Mouse (Mus musculus): Measurements from ENCODE around the gene Ldlrad1. TPM values are rescaled to one million over a fixed set of nuclear protein-coding genes. Genes with fewer than 3 reads are reported as not detected.
A peak's percentile ranks its signal among the peaks of the same experiment; 100 is the strongest.

Ldlrad1 gene
- total and polyA plus RNA-seq, 3 experiments, result 0.15 TPM; not detected in 2

DNA sequence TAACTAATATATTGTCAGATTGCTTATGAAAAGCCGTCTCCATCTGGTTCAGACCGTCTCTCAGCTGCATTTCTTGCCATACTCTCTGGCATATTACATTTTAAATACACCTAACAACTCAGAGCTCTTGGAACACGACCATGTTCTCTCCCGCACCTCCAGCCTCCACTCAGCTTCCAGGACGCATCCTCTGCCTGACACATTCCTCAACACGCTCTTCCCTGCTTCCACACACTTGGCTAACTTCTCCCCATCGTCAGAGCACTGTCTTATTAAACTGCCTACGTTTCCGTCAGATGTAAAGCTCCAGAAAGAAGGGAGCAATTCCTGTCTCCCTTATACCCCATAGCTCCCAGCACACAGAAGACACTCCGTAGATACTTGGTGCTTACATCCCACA lies 45.6 kb upstream of the Ldlrad1 start:
- H3K36me3 ChIP-seq (ENCODE audit: control insufficient read depth in 1 of 2, insufficient read depth in 2 of 2, low read length in 2 of 2), result peaks cover 0 to 8% of the 10 kb centered on the region in 2 experiments; a peak in 2 of 4 replicates

DNA sequence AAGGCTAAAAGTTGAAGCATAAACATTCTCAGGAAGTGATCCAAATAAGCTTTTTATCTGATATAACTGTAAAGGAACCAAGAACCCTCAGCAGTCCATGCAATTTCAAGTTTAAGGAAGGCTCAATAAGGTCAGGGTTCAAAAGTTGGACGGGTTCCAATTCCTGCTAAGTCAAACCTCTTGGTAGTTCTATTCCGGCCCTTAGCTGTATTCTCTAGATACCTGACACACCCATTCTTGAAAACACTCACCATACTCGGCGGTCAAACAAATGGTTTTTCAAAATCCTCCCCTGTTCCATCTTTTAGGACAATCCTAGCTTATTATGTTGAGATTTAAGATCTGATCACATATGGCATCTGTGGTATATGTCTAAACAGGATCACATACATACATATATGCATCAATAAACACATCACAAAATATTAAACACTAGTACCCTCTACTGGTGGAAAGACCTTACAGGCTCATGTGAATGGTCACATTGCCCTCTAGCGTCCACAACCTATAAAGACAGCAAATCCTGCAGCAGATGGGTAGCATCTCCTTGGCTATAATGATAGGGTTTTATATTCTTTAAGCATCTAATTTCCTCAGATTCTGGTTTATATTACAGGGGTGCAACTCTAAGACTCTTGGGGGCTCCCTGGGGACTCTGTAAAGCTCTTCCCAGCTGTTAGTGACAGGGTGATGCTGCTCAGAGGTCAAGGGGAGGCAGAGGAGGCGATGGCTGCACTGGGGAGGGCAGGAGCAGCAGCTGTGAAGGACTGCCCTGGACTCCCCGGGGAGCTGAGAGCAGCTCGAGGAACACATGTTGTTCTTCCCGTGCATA lies 45.0 kb upstream of the Ldlrad1 start:
- Histone ChIP-seq H3K27ac (ENCODE audit: control insufficient read depth, low read depth, low read length) (no peak overlapping the region), H3K36me3 (ENCODE audit: control insufficient read depth in 1 of 2, insufficient read depth in 2 of 2, low read length in 2 of 2) (peaks cover 0 to 8% of the 10 kb centered on the region in 2 experiments; a peak in 2 of 4 replicates), H3K9me3 (replicated peaks; ENCODE audit: insufficient read depth, low read length) (no peaks in the 10 kb centered on the region), H3K79me2 (ENCODE audit: control insufficient read depth, insufficient read depth, low read length, poor library complexity) (no peaks in the 10 kb centered on the region), H3K4me3 (ENCODE audit: control insufficient read depth in 1 of 2, insufficient read depth in 1 of 2, low read depth in 2 of 2, low read length in 2 of 2) (no peak overlapping the region), H3K9ac (ENCODE audit: control insufficient read depth, low read depth, low read length, poor library complexity, severe bottlenecking) (no peak overlapping the region), H3K4me1 (ENCODE audit: control insufficient read depth in 1 of 2, insufficient read depth in 2 of 2, low read length in 2 of 2) (peaks cover 6 to 14% of the 10 kb centered on the region in 2 experiments), H3K27me3 (ENCODE audit: control insufficient read depth in 1 of 2, insufficient read depth in 2 of 2, low read length in 2 of 2) (no peaks in the 10 kb centered on the region)
- peak; percentile 88 for DNase-seq (ENCODE audit: low read depth, low spot score)
- no peak for TF ChIP-seq KAT2A (conservative IDR thresholded peaks at IDR 0.05; ENCODE audit: low read depth, low read length)
- TF ChIP-seq TAL1 (IDR thresholded peaks at IDR 0.05; ENCODE audit: low read length), result no peak
- peak; percentile 100 for TF ChIP-seq ZC3H11A (IDR thresholded peaks at IDR 0.05; ENCODE audit: low read depth, low read length)
- no peak for TF ChIP-seq ELF1 (IDR thresholded peaks at IDR 0.05; ENCODE audit: low read depth, low read length)
- no peak for TF ChIP-seq CHD1 (IDR thresholded peaks at IDR 0.05; ENCODE audit: low read depth, low read length)
- TF ChIP-seq JUND (IDR thresholded peaks at IDR 0.05; ENCODE audit: low read depth, low read length), result peak; percentile 88; the same call in 1 of the 2 replicates
- TF ChIP-seq USF2 (IDR thresholded peaks at IDR 0.05; ENCODE audit: borderline replicate concordance in 1 of 2, insufficient read depth in 1 of 2, low read depth in 1 of 2, low read length in 2 of 2), result no peak
- no peak for TF ChIP-seq EP300 (IDR thresholded peaks at IDR 0.05; ENCODE audit: low read depth in 1 of 2, low read length in 2 of 2)
- TF ChIP-seq TBP (IDR thresholded peaks at IDR 0.05; ENCODE audit: low read depth, low read length), result 0 out of 2 replicates have a peak, but pooled peaks have one; percentile 20
- TF ChIP-seq ZNF384 (IDR thresholded peaks at IDR 0.05; ENCODE audit: low read depth, low read length), result peak; percentile 72
- TF ChIP-seq MAX (IDR thresholded peaks at IDR 0.05; ENCODE audit: low read length), result peak; percentile 26; the same call in 1 of the 2 replicates
- peak in 2 of 3 experiments; percentile 84 to 90; a peak in 5 of 6 replicates for TF ChIP-seq CTCF (IDR thresholded peaks at IDR 0.05 in 2 of 3, conservative IDR thresholded peaks at IDR 0.05 in 1 of 3; ENCODE audit: control insufficient read depth in 1 of 3, insufficient read depth in 1 of 3, low read depth in 2 of 3, low read length in 3 of 3, poor library complexity in 1 of 3, severe bottlenecking in 1 of 3)
- TF ChIP-seq POLR2A (IDR thresholded peaks at IDR 0.05; ENCODE audit: control insufficient read depth in 1 of 2, insufficient read depth in 1 of 2, low read depth in 1 of 2, low read length in 2 of 2, poor library complexity in 1 of 2), result no peak
- TF ChIP-seq SIN3A (IDR thresholded peaks at IDR 0.05; ENCODE audit: low read length), result peak; percentile 80; the same call in 1 of the 2 replicates
- no peak for TF ChIP-seq CHD2 (IDR thresholded peaks at IDR 0.05; ENCODE audit: low read length)
- TF ChIP-seq GABPA (IDR thresholded peaks at IDR 0.05; ENCODE audit: low read depth, low read length), result no peak
- no peak for TF ChIP-seq UBTF (IDR thresholded peaks at IDR 0.05; ENCODE audit: borderline replicate concordance, insufficient read depth, low read depth, low read length)
- 0 out of 2 replicates have a peak, but pooled peaks have one; percentile 44 for TF ChIP-seq HCFC1 (IDR thresholded peaks at IDR 0.05; ENCODE audit: low read depth, low read length)
- no peak for TF ChIP-seq ZKSCAN1 (IDR thresholded peaks at IDR 0.05; ENCODE audit: low read depth, low read length)
- TF ChIP-seq MXI1 (IDR thresholded peaks at IDR 0.05; ENCODE audit: low read depth, low read length), result peak; percentile 48; the same call in 1 of the 2 replicates
- peak; percentile 100 for TF ChIP-seq SMC3 (IDR thresholded peaks at IDR 0.05; ENCODE audit: low read depth, low read length)
- TF ChIP-seq GATA1 (IDR thresholded peaks at IDR 0.05; ENCODE audit: low read depth, low read length), result 0 out of 2 replicates have a peak, but pooled peaks have one; percentile 25
- TF ChIP-seq RAD21 (IDR thresholded peaks at IDR 0.05; ENCODE audit: low read depth, low read length), result peak; percentile 100
- no peak for TF ChIP-seq E2F4 (IDR thresholded peaks at IDR 0.05; ENCODE audit: borderline replicate concordance, low read depth, low read length)
- TF ChIP-seq ZMIZ1 (IDR thresholded peaks at IDR 0.05; ENCODE audit: low read depth, low read length), result no peak
- 0 out of 2 replicates have a peak, but pooled peaks have one; percentile 31 for TF ChIP-seq BHLHE40 (IDR thresholded peaks at IDR 0.05; ENCODE audit: borderline replicate concordance, low read depth, low read length)
- TF ChIP-seq TCF12 (IDR thresholded peaks at IDR 0.05; ENCODE audit: low read depth, low read length), result no peak

More for the DNA sequence above, 45.6 kb upstream of the Ldlrad1 start:
- Histone ChIP-seq H3K4me3 (ENCODE audit: control insufficient read depth in 1 of 2, insufficient read depth in 1 of 2, low read depth in 2 of 2, low read length in 2 of 2) (no peak overlapping the region), H3K79me2 (ENCODE audit: control insufficient read depth, insufficient read depth, low read length, poor library complexity) (no peaks in the 10 kb centered on the region), H3K4me1 (ENCODE audit: control insufficient read depth in 1 of 2, insufficient read depth in 2 of 2, low read length in 2 of 2) (peaks cover 6 to 14% of the 10 kb centered on the region in 2 experiments), H3K9ac (ENCODE audit: control insufficient read depth, low read depth, low read length, poor library complexity, severe bottlenecking) (no peak overlapping the region), H3K27me3 (ENCODE audit: control insufficient read depth in 1 of 2, insufficient read depth in 2 of 2, low read length in 2 of 2) (no peaks in the 10 kb centered on the region), H3K9me3 (replicated peaks; ENCODE audit: insufficient read depth, low read length) (no peaks in the 10 kb centered on the region), H3K27ac (ENCODE audit: control insufficient read depth, low read depth, low read length) (no peak overlapping the region)
- DNase-seq (ENCODE audit: low read depth, low spot score), result no peak
- TF ChIP-seq CHD1 (IDR thresholded peaks at IDR 0.05; ENCODE audit: low read depth, low read length), result no peak
- no peak for TF ChIP-seq MEF2A (IDR thresholded peaks at IDR 0.05; ENCODE audit: extremely low read depth, insufficient replicate concordance, low read depth, low read length, poor library complexity, severe bottlenecking)
- TF ChIP-seq POLR2AphosphoS5 (IDR thresholded peaks at IDR 0.05; ENCODE audit: borderline replicate concordance, low read depth, low read length), result no peak
- no peak for TF ChIP-seq BHLHE40 (IDR thresholded peaks at IDR 0.05; ENCODE audit: borderline replicate concordance, low read depth, low read length)
- no peak; a peak in 1 of 6 replicates for TF ChIP-seq CTCF (IDR thresholded peaks at IDR 0.05 in 2 of 3, conservative IDR thresholded peaks at IDR 0.05 in 1 of 3; ENCODE audit: control insufficient read depth in 1 of 3, insufficient read depth in 1 of 3, low read depth in 2 of 3, low read length in 3 of 3, poor library complexity in 1 of 3, severe bottlenecking in 1 of 3)
